Mouse (Mus musculus) MEL (cell line): ENCODE measurements around the gene Lmx1a. TPM values are rescaled to one million over a fixed set of nuclear protein-coding genes. Genes with fewer than 3 reads are reported as not detected.

Experiments
- DNase-seq: peaks from one replicate; pipeline ENCODE4 v3.0.0; 2011; ENCODE audit warnings: low read depth, low spot score
- H3K27ac ChIP-seq: 2 replicates; pipeline ENCODE4 v1.5.1; 2012; ENCODE audit warnings: low read depth, mild to moderate bottlenecking, control low read depth, low read length, moderate library complexity; ENCODE audit not compliant: control insufficient read depth
- H3K27me3 ChIP-seq, 2 experiments: fragments of 150-350 bp in 1 of 2; sonication (generic) in 1 of 2; 2 replicates each; pipeline ENCODE4 v1.6.1; 2012; ENCODE audit warnings: low read length in 2 of 2, mild to moderate bottlenecking in 2 of 2, improper control_type of control experiment in 1 of 2, moderate library complexity in 1 of 2; ENCODE audit not compliant: insufficient read depth in 2 of 2, control insufficient read depth in 1 of 2
- H3K36me3 ChIP-seq, 2 experiments: 2 replicates each; pipeline ENCODE4 v1.6.1; 2012 to 2014; ENCODE audit warnings: low read length in 2 of 2, improper control_type of control experiment in 1 of 2, inconsistent platforms in 1 of 2, mild to moderate bottlenecking in 1 of 2; ENCODE audit not compliant: insufficient read depth in 2 of 2, control insufficient read depth in 1 of 2
- H3K4me1 ChIP-seq, 2 experiments: fragments of 150-350 bp in 1 of 2; sonication (generic) in 1 of 2; 2 replicates each; pipeline ENCODE4 v1.6.1; 2012; ENCODE audit warnings: low read length in 2 of 2, improper control_type of control experiment in 1 of 2, mild to moderate bottlenecking in 1 of 2; ENCODE audit not compliant: insufficient read depth in 2 of 2, control insufficient read depth in 1 of 2
- H3K4me3 ChIP-seq, 2 experiments: fragments of 150-350 bp in 1 of 2; sonication (generic) in 1 of 2; 2 replicates each; pipeline ENCODE4 v1.5.1; 2012; ENCODE audit warnings: low read depth in 2 of 2, low read length in 2 of 2, mild to moderate bottlenecking in 2 of 2, moderate library complexity in 2 of 2, control low read depth in 1 of 2, improper control_type of control experiment in 1 of 2; ENCODE audit not compliant: control insufficient read depth in 1 of 2, insufficient read depth in 1 of 2
- H3K79me2 ChIP-seq: 2 replicates; pipeline ENCODE4 v1.6.1; 2012; ENCODE audit warnings: mild to moderate bottlenecking, low read length, moderate library complexity; ENCODE audit not compliant: control insufficient read depth, poor library complexity, insufficient read depth
- H3K9ac ChIP-seq: 2 replicates; pipeline ENCODE4 v1.6.1; 2012; ENCODE audit warnings: low read depth, mild to moderate bottlenecking, control low read depth, low read length, moderate library complexity; ENCODE audit not compliant: control insufficient read depth, poor library complexity, severe bottlenecking
- H3K9me3 ChIP-seq: fragments of 150-350 bp; sonication (generic); replicated peaks from 2 replicates; pipeline ENCODE4 v1.6.1; 2012; ENCODE audit warnings: mild to moderate bottlenecking, low read length, improper control_type of control experiment, moderate library complexity; ENCODE audit not compliant: insufficient read depth
- CHD1 ChIP-seq: IDR thresholded peaks from 2 replicates; pipeline ENCODE4 v1.6.1; 2012; ENCODE audit warnings: low read depth, mild to moderate bottlenecking, inconsistent platforms, low read length, improper control_type of control experiment
- CHD2 ChIP-seq: IDR thresholded peaks from 2 replicates; pipeline ENCODE4 v1.6.1; 2011; ENCODE audit warnings: low read length, improper control_type of control experiment
- CTCF ChIP-seq, 3 experiments: IDR thresholded peaks in 2 of 3; conservative IDR thresholded peaks in 1 of 3; 2 replicates each; pipeline ENCODE4 v1.5.1; 2011 to 2012; ENCODE audit warnings: low read length in 3 of 3, low read depth in 2 of 3, mild to moderate bottlenecking in 2 of 3, improper control_type of control experiment in 1 of 3, inconsistent platforms in 1 of 3, mixed read lengths in 1 of 3, moderate library complexity in 1 of 3; ENCODE audit not compliant: control insufficient read depth in 1 of 3, insufficient read depth in 1 of 3, poor library complexity in 1 of 3, severe bottlenecking in 1 of 3
- E2F4 ChIP-seq: IDR thresholded peaks from 2 replicates; pipeline ENCODE4 v1.6.1; 2011; ENCODE audit warnings: low read depth, low read length, improper control_type of control experiment, borderline replicate concordance
- ELF1 ChIP-seq: IDR thresholded peaks from 2 replicates; pipeline ENCODE4 v1.6.1; 2014; ENCODE audit warnings: low read depth, mild to moderate bottlenecking, inconsistent platforms, low read length, improper control_type of control experiment, moderate library complexity
- GABPA ChIP-seq: IDR thresholded peaks from 2 replicates; pipeline ENCODE4 v1.6.1; 2012; ENCODE audit warnings: low read depth, mild to moderate bottlenecking, inconsistent platforms, low read length, improper control_type of control experiment, moderate library complexity
- GATA1 ChIP-seq: IDR thresholded peaks from 2 replicates; pipeline ENCODE4 v1.6.1; 2011; ENCODE audit warnings: low read depth, low read length, improper control_type of control experiment
- JUND ChIP-seq: IDR thresholded peaks from 2 replicates; pipeline ENCODE4 v1.6.1; 2011; ENCODE audit warnings: low read depth, mild to moderate bottlenecking, improper control_type of control experiment, low read length
- KAT2A ChIP-seq: conservative IDR thresholded peaks from 2 replicates; pipeline ENCODE4 v1.6.1; 2012; ENCODE audit warnings: low read depth, low read length, improper control_type of control experiment, inconsistent platforms
- MAX ChIP-seq: IDR thresholded peaks from 2 replicates; pipeline ENCODE4 v1.6.1; 2011; ENCODE audit warnings: low read length, improper control_type of control experiment
- MAZ ChIP-seq: IDR thresholded peaks from 2 replicates; pipeline ENCODE4 v1.6.1; 2012; ENCODE audit warnings: low read depth, mild to moderate bottlenecking, inconsistent platforms, low read length, improper control_type of control experiment
- MEF2A ChIP-seq: IDR thresholded peaks from 2 replicates; pipeline ENCODE4 v1.6.1; 2014; ENCODE audit warnings: low read depth, mild to moderate bottlenecking, inconsistent platforms, low read length, improper control_type of control experiment; ENCODE audit not compliant: poor library complexity, insufficient replicate concordance, severe bottlenecking; ENCODE audit errors: extremely low read depth
- MXI1 ChIP-seq: IDR thresholded peaks from 2 replicates; pipeline ENCODE4 v1.6.1; 2011; ENCODE audit warnings: mild to moderate bottlenecking, low read depth, low read length, improper control_type of control experiment
- MYB ChIP-seq: IDR thresholded peaks from 2 replicates; pipeline ENCODE4 v1.6.1; 2011; ENCODE audit warnings: mild to moderate bottlenecking, low read depth, low read length, improper control_type of control experiment
- POLR2AphosphoS5 ChIP-seq: IDR thresholded peaks from 2 replicates; pipeline ENCODE4 v1.6.1; 2012; ENCODE audit warnings: low read depth, borderline replicate concordance, mild to moderate bottlenecking, inconsistent platforms, low read length, moderate library complexity, mixed read lengths
- RAD21 ChIP-seq: IDR thresholded peaks from 2 replicates; pipeline ENCODE4 v1.6.1; 2011; ENCODE audit warnings: mild to moderate bottlenecking, low read depth, low read length, improper control_type of control experiment
- SMC3 ChIP-seq: IDR thresholded peaks from 2 replicates; pipeline ENCODE4 v1.6.1; 2011; ENCODE audit warnings: low read depth, low read length, improper control_type of control experiment
- TCF12 ChIP-seq: IDR thresholded peaks from 2 replicates; pipeline ENCODE4 v1.6.1; 2014; ENCODE audit warnings: low read depth, mild to moderate bottlenecking, inconsistent platforms, low read length, improper control_type of control experiment, moderate library complexity
- ZC3H11A ChIP-seq: IDR thresholded peaks from 2 replicates; pipeline ENCODE4 v1.6.1; 2012; ENCODE audit warnings: low read depth, mild to moderate bottlenecking, inconsistent platforms, low read length, improper control_type of control experiment
- polyA plus RNA-seq, 2 experiments: library from polyadenylated mRNA; stranded (reverse) in 1 of 2; unstranded in 1 of 2; fragments of >175 nt in 1 of 2; fragments of >200 nt in 1 of 2; gene quantifications; 2 replicates each; pipeline versions ENCODE4 v1.2.1 to v1.2.4; 2012; ENCODE audit warnings: low replicate concordance in 2 of 2, low read depth in 1 of 2; ENCODE audit not compliant: insufficient read length in 2 of 2, insufficient read depth in 1 of 2, missing spikeins in 1 of 2
- total RNA-seq: library from RNA; depleted of rRNA; stranded (reverse); fragments of 300-350 nt; gene quantifications from 2 replicates; pipeline ENCODE4 v1.2.3, GENCODE M21; 2012

Gene Lmx1a
- total and polyA plus RNA-seq, 3 experiments: not detected

DNA sequence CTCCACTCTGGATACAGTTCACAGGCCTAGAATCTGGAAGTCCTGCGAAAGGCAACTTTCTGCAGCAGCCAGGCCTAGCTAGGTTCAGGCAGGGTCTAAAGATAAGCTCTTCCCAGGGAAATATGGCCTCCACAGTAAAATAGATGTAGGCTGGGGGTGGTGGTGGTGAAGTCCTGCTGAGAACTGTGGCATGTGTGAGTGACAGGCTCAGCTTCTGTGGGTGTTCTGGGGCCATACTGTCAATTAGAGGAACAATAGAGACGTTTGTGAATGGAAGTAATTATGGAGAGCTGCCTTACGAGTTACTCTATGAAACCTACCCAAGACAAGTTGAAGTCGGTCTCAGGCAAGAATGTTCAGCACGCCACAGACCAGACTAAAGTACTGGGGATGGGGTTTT, 25.9 kb upstream of the Lmx1a start:
- H3K27me3 ChIP-seq: no peaks in the 10 kb centered on the region
- TF ChIP-seq CTCF (IDR thresholded peaks at IDR 0.05 in 2 of 3, conservative IDR thresholded peaks at IDR 0.05 in 1 of 3; ENCODE audit: control insufficient read depth in 1 of 3, insufficient read depth in 1 of 3, low read depth in 2 of 3, low read length in 3 of 3, poor library complexity in 1 of 3, severe bottlenecking in 1 of 3) (no peak), MAX (no peak), CHD2 (no peak), ELF1 (no peak), MAZ (no peak), GABPA (no peak), POLR2AphosphoS5 (no peak), KAT2A (no peak), MXI1 (no peak), E2F4 (no peak), RAD21 (no peak), ZC3H11A (no peak)
- TF ChIP-seq, all 39 proteins: peak for 0
- Histone ChIP-seq H3K27ac (no peak overlapping the region), H3K79me2 (no peaks in the 10 kb centered on the region), H3K9ac (no peak overlapping the region), H3K9me3 (no peaks in the 10 kb centered on the region), H3K4me3 (no peak overlapping the region), H3K36me3 (no peaks in the 10 kb centered on the region), H3K4me1 (no peaks in the 10 kb centered on the region)
- no peak for DNase-seq

DNA sequence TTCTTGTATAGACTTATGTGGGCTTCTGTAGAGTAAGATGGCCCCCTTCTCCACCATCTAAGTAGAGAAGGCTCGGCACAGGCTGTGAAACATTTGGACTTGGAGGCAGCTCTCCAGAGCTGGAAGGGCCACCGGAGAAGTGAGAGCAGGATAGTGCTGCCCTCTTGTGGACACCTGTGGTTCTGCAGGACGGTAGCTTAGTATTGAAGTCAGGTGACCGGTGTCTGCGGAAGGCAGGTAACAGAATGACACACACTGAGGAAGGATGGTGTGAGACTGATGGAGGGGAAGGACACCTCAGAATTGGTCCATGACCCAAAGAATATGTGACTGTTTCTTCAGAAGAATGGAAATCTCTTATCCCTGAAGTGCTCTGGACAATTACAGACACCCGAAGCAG, 19.2 kb upstream of the Lmx1a start:
- TF ChIP-seq CHD1: no peak
- no peak for TF ChIP-seq KAT2A
- no peak for TF ChIP-seq TCF12
- TF ChIP-seq SMC3: peak; percentile 34
- TF ChIP-seq CTCF (IDR thresholded peaks at IDR 0.05 in 2 of 3, conservative IDR thresholded peaks at IDR 0.05 in 1 of 3; ENCODE audit: control insufficient read depth in 1 of 3, insufficient read depth in 1 of 3, low read depth in 2 of 3, low read length in 3 of 3, poor library complexity in 1 of 3, severe bottlenecking in 1 of 3): peak; percentile 38 to 61 (median 56)
- TF ChIP-seq JUND: no peak
- no peak for TF ChIP-seq MYB
- TF ChIP-seq E2F4: no peak
- TF ChIP-seq RAD21: peak; percentile 15
- TF ChIP-seq MEF2A: no peak
- no peak for TF ChIP-seq ELF1
- TF ChIP-seq GATA1: no peak
- peak; percentile 22 for DNase-seq

More for the DNA sequence above, 19.2 kb upstream of the Lmx1a start:
- Histone ChIP-seq H3K9me3 (no peaks in the 10 kb centered on the region), H3K27me3 (no peaks in the 10 kb centered on the region), H3K79me2 (no peaks in the 10 kb centered on the region), H3K36me3 (no peaks in the 10 kb centered on the region), H3K9ac (no peak overlapping the region), H3K4me3 (no peak overlapping the region), H3K27ac (no peak overlapping the region), H3K4me1 (no peaks in the 10 kb centered on the region)
